Mouse (Mus musculus) midbrain, embryonic 11.5 days (tissue): ENCODE results near the gene Uck1. TPM values are rescaled to one million over a fixed set of nuclear protein-coding genes. Genes with fewer than 3 reads are reported as not detected.

Source experiments
- ATAC-seq: fragments of 200-750 bp; cut with Nextera tagmentation; 2 replicates; pipeline ENCODE4 v1.8.0; 2017; ENCODE audit warnings: moderate TSS enrichment, moderate library complexity; ENCODE audit not compliant: low FRiP score
- DNase-seq: peaks from one replicate; pipeline ENCODE4 v3.0.0; 2015; ENCODE audit warnings: low spot score; ENCODE audit errors: missing footprints
- H3K27ac ChIP-seq: fragments of 300-500 bp; sonication (generic); 2 replicates; pipeline ENCODE4 v1.5.1; 2014; ENCODE audit warnings: low read depth, low read length
- H3K27me3 ChIP-seq: fragments of 300-500 bp; sonication (generic); 2 replicates; pipeline ENCODE4 v1.6.1; 2014; ENCODE audit warnings: mild to moderate bottlenecking, low read length, moderate library complexity, mixed read lengths; ENCODE audit not compliant: control insufficient read depth, insufficient read depth
- H3K36me3 ChIP-seq: fragments of 300-500 bp; sonication (generic); 2 replicates; pipeline ENCODE4 v1.6.1; 2014; ENCODE audit warnings: mild to moderate bottlenecking, low read length, moderate library complexity, mixed read lengths; ENCODE audit not compliant: control insufficient read depth, insufficient read depth
- H3K4me1 ChIP-seq: fragments of 300-500 bp; sonication (generic); 2 replicates; pipeline ENCODE4 v1.6.1; 2014; ENCODE audit warnings: low read length; ENCODE audit not compliant: control insufficient read depth, insufficient read depth
- H3K4me2 ChIP-seq: fragments of 300-500 bp; sonication (generic); 2 replicates; pipeline ENCODE4 v1.6.1; 2014; ENCODE audit warnings: mild to moderate bottlenecking, moderate library complexity
- H3K4me3 ChIP-seq: fragments of 300-500 bp; sonication (generic); 2 replicates; pipeline ENCODE4 v1.5.1; 2014; ENCODE audit warnings: low read depth, low read length
- H3K9ac ChIP-seq: fragments of 300-500 bp; sonication (generic); 2 replicates; pipeline ENCODE4 v1.6.1; 2014; ENCODE audit warnings: low read length
- H3K9me3 ChIP-seq: fragments of 300-500 bp; sonication (generic); 2 replicates; pipeline ENCODE4 v1.6.1; 2016; ENCODE audit warnings: low read length; ENCODE audit not compliant: control insufficient read depth
- WGBS: fragments of 180-500 bp; shearing (Covaris S2); extraction: QIAGEN DNeasy Blood & Tissue Kit; methylation state at CpG from one replicate; pipeline ENCODE4 v1.1.7; 2014; 5-methylcytosine and 5-hydroxymethylcytosine counted together
- polyA plus RNA-seq: library from polyadenylated mRNA; unstranded; fragments of >200 nt; fragmentation: Nextera tagmentation; extraction: Ambion mirVana; gene quantifications from 2 replicates; pipeline ENCODE4 v1.2.1, GENCODE M21; 2014

Uck1 gene
- polyA plus RNA-seq, 1 experiment from 2014 or later = 73.2 TPM

DNA sequence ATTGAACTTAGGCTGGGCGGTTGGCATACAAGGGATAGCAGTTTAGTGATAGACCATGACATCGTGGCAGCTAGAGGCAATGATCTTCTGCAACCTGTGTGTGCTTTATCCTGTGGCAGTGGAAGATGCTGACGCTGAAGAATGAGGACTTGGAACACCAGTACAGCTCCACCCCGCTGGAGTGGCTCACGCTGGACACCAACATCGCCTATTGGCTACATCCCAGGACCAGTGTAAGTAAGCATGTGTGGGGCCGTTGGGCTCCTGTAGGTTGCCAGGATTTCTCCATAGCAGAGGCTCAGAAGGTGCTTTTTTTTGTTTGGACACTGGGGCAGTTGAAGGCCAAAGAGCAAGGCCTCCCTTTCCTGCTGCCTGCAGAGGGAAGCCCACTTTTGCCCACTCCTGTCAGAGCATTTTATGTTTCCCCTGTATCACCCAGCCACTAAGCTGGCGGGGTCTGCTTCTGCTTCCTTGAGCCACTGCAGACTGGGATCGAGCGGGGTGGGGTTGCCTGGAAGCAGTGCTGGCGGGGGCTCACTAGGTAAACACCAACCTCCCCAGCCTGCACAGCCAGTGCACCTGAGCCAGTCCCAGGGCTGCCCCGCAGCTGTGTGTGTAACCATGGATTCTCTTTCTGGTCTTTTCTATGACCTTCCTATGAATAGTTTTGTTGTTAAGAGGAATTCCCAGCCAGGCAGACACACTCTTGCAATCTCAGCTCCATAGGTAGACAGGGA is 8.0 kb downstream of the Uck1 start:
- Histone ChIP-seq H3K27me3 (no peaks in the 10 kb centered on the region), H3K4me3 (no peak overlapping the region), H3K4me1 (no peaks in the 10 kb centered on the region), H3K27ac (no peak overlapping the region), H3K36me3 (peaks cover 14% of the 10 kb centered on the region), H3K9me3 (no peaks in the 10 kb centered on the region), H3K4me2 (no peak overlapping the region), H3K9ac (no peak overlapping the region)
- 91% methylated on average over 12 of the region's 12 CpGs for WGBS
- no peak for DNase-seq
- ATAC-seq = no peak

DNA sequence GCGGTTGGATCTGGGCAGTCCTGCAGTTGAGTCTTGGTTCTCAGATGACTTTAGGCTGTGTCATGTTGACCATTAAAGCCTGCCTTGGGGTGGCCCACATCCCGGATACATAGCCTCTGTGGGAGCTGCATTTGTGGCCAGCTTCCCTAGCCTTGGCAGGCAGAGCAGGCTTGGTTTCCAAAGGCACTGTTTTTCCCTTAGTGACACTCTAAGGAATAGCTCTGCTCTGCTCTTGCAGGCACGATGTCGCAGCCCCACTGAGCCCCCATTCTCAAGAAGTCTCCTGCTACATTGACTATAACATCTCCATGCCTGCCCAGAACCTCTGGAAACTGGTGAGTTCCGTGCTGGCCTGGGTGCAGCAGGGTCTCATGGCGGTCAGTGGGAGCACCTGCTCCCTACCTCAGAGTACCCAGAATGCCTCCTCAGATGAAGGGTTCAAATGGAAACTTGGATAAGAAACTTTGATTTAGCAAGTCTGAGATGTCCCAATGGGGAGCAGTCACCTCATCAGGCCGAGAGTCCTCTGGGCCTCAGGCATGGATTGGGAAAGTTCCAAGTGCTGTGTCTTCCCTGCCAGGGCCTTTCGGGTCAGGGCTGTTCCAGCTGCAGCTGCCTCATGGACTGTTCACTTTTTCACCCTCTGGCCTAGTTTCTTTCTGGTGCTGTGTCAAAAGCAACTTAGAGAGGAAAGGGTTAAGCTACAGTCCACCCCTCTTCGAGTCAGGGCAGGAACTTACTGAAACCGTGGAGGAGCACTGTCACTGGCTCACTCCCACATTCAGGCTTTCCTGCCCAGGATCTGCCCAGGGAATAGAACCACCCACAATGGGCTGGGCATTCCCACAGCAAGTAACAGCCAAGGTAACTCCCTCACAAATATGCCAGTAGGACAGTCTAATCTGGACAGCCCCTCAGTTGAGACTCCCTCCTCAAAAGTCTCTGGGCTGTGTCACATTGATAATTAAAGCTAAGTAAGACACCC is 11.3 kb downstream of the Uck1 start:
- H3K4me3 ChIP-seq = no peak overlapping the region
- H3K27me3 ChIP-seq = no peaks in the 10 kb centered on the region
- H3K4me1 ChIP-seq = no peaks in the 10 kb centered on the region
- ATAC-seq (no peak), DNase-seq (no peak)
- H3K4me2 ChIP-seq = no peak overlapping the region
- no peak overlapping the region for H3K27ac ChIP-seq
- H3K9me3 ChIP-seq = no peaks in the 10 kb centered on the region
- H3K36me3 ChIP-seq = peaks cover 13% of the 10 kb centered on the region
- 83% methylated on average over 10 of the region's 10 CpGs for WGBS
- H3K9ac ChIP-seq = no peak overlapping the region

DNA sequence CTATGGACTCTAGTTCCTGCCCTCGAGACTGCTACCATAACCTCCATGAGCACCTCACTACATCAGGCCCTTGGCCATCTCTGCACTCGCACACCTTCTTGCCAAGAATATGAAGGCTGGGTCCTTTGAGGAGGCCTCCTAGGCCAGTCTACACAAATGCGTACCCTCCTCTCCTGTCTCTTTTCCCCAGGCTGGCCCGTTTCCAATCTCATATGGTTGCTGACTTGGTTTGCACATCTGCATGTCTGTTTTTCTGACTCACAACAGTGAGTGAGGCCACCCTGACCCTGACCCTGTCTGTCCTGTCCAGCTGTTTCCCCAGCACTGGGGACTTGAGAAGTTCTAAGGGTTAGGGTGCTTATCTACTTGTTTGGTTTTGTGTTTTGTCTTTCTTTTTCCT is 13.2 kb downstream of the Uck1 start:
- DNase-seq = no peak
- no peak overlapping the region for H3K9ac ChIP-seq
- H3K4me1 ChIP-seq = no peaks in the 10 kb centered on the region
- H3K27me3 ChIP-seq = no peaks in the 10 kb centered on the region
- H3K36me3 ChIP-seq = peaks cover 10% of the 10 kb centered on the region; the same call in 1 of the 2 replicates
- 90% methylated on average over 4 of the region's 4 CpGs for WGBS
- H3K27ac ChIP-seq = no peak overlapping the region
- H3K9me3 ChIP-seq = no peaks in the 10 kb centered on the region
- H3K4me2 ChIP-seq = no peak overlapping the region
- no peak for ATAC-seq
- no peak overlapping the region for H3K4me3 ChIP-seq

DNA sequence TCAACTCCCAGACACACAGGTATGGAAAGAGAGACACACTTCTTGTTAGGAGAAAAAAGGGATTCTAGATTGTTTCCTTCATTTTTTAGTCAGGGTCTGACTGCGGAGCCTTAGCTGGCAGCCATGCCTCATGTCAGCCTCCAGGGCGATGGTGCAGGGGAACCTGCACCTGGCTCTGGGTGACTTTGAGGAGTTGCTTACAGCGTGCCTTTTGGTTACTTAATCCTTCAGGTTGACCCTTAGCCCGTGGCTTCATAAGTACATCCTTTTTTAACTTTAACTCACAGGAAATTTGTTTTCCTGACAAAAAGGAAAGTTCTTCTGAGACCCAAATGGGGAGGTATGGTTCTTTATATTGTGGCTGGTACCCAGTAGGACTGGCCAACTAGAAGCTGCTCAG is 17.0 kb downstream of the Uck1 start:
- Histone ChIP-seq H3K4me3 (no peak overlapping the region), H3K36me3 (peaks cover 8% of the 10 kb centered on the region; the same call in 1 of the 2 replicates), H3K4me2 (no peak overlapping the region), H3K27ac (no peak overlapping the region), H3K9ac (no peak overlapping the region), H3K9me3 (no peaks in the 10 kb centered on the region), H3K4me1 (no peaks in the 10 kb centered on the region; the same call in 1 of the 2 replicates), H3K27me3 (no peaks in the 10 kb centered on the region)
- ATAC-seq (no peak), DNase-seq (no peak)
- 87% methylated on average over 4 of the region's 4 CpGs for WGBS

DNA sequence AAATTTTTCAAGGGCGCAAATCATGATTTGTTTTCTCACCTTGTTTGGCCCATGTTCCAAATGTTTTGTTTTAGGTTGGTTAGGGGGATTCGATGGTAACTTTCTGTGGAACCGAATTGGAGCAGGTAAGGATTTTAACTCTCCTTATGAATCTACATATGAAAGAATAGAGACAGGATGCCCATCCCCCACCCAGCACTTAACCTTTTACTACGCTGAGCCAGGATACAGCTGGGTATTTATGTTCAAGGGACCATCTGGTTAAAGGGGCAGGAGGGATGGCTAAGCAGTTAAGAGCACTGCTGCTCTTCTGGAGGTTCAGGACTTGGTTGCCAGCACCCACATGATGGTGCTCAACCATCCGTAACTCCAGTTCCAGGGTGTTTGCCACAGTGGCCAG is 19.4 kb downstream of the Uck1 start:
- ATAC-seq = no peak
- 88% methylated on average over 5 of the region's 5 CpGs for WGBS
- H3K4me3 ChIP-seq = no peak overlapping the region
- H3K27ac ChIP-seq = no peak overlapping the region
- no peaks in the 10 kb centered on the region for H3K9me3 ChIP-seq
- H3K36me3 ChIP-seq = peaks cover 8% of the 10 kb centered on the region; the same call in 1 of the 2 replicates
- no peak overlapping the region for H3K9ac ChIP-seq
- no peak overlapping the region for H3K4me2 ChIP-seq
- no peak for DNase-seq
- H3K27me3 ChIP-seq = no peaks in the 10 kb centered on the region
- H3K4me1 ChIP-seq = peaks cover 4% of the 10 kb centered on the region; the same call in 1 of the 2 replicates

DNA sequence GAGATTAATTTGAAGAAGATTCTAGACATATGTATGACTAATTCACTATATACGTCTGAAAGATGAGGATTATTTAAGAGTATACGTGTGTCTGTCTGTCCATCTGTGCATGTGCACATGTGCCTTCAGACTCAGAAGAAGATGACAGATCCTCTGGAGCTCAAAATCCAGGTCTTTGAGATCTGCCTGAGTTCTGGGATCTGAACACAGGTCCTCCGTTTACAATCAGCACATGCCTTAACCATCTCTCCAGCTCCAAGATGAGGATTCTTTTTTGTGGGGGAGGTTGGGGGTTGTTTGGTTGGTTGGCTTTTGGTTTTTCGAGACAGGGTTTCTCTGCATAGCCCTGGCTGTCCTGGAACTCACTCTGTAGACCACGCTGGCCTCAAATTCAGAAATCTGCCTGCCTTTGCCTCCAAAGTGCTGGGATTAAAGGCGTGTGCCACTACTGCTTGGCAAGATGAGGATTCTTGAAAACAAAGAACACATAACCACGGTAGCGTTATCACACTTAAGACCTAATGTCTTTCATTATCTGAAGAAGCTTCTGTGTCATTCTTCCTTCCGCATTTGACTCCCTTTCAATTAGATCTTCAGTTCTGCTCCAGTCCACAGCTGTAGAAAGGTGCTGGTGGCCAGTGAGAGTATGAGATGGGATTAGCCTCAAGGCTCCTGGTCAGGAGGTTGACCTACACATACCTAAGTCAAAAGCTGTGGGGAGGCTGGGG is 21.1 kb downstream of the Uck1 start:
- 92% methylated on average over 9 of the region's 9 CpGs for WGBS
- Histone ChIP-seq H3K27me3 (no peaks in the 10 kb centered on the region), H3K4me2 (no peak overlapping the region), H3K9me3 (no peaks in the 10 kb centered on the region), H3K9ac (no peak overlapping the region), H3K4me3 (no peak overlapping the region), H3K27ac (no peak overlapping the region), H3K36me3 (peaks cover 2% of the 10 kb centered on the region), H3K4me1 (peaks cover 12% of the 10 kb centered on the region)
- ATAC-seq (no peak), DNase-seq (no peak)

DNA sequence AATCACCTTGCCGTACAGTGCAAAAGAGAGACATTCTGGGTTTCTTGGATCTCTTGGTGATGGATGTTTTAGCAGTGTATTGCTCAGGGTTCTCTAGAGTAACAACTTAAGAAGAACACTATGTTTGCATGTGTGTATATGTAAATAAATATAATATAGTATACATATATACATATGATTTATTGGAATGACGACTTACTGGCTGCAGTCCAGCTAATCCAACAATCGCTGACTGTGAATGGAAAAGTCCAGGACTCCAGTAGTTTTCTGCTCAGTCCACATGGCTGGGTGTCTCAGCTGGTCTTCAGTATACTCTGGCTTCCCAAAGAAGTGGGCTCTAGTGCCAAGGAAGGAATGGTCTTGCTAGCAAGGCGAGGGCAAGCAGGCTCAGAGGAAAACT is 22.4 kb downstream of the Uck1 start:
- Histone ChIP-seq H3K4me2 (peak overlapping the region; percentile 92), H3K36me3 (peaks cover 7% of the 10 kb centered on the region), H3K27me3 (no peaks in the 10 kb centered on the region), H3K9ac (peak overlapping the region; percentile 75), H3K4me3 (peak overlapping the region; percentile 65), H3K4me1 (peaks cover 12% of the 10 kb centered on the region), H3K27ac (no peak overlapping the region), H3K9me3 (no peaks in the 10 kb centered on the region)
- DNase-seq (no peak), ATAC-seq (no peak)
- WGBS = 45% methylated on average over 4 of the region's 4 CpGs

DNA sequence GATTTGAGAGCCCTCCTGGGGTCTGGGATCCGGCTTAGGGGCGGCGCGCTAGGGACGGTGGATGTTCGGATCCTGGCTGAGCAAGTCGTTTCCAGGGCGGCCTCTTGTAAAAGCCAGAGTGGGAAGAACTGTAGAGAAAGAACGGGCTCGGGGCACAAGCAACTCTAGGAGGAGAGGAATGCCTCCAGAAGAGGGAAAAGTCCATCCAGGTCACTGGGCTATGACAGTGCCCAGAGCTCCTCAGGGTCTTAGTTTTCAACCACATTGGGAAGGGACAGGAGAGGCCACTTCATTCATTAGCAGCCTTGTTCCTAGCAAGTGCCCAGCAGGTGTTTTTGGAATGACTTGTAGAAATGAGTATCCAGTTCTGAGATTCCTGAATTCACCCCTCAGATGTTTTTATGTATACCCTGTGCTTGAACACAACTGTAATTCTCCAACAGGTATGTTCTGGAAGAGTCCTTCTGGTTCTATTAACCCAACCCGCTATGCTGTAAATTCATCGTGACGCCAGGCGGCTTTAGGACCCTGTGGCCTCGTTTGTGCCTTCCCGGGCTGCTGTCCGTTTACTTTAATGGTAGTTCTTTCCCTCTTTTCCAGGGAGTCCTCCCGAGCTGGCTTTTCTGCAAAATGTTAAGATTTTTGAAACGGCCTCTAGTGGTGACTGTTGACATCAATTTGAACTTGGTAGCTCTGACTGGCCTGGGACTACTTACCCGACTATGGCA is 23.0 kb downstream of the Uck1 start:
- no peaks in the 10 kb centered on the region for H3K9me3 ChIP-seq
- peak overlapping the region; percentile 65 for H3K4me3 ChIP-seq
- H3K4me2 ChIP-seq = peak overlapping the region; percentile 92
- peak; percentile 63 for ATAC-seq
- peak; percentile 96 for DNase-seq
- peaks cover 12% of the 10 kb centered on the region for H3K4me1 ChIP-seq
- H3K27me3 ChIP-seq = no peaks in the 10 kb centered on the region
- peaks cover 10% of the 10 kb centered on the region for H3K36me3 ChIP-seq
- peak overlapping the region; percentile 75 for H3K9ac ChIP-seq
- WGBS = 0% methylated on average over 20 of the region's 20 CpGs
- peak overlapping the region; percentile 64 for H3K27ac ChIP-seq
